Mouse (Mus musculus): Measurements from ENCODE around the gene Arhgap15.

The Arhgap15 gene

GRCm38 (mm10) chr2:44352885-44353284 lies 604.3 kb downstream of the Arhgap15 start:
- no peak for DNase-seq (ENCODE audit: low spot score in 2 of 2)

- no peak for DNase-seq (ENCODE audit: low spot score in 2 of 2)
Measured at GRCm38 (mm10) chr2:44353594-44353993, 605.0 kb downstream of the Arhgap15 start.

- DNase-seq (ENCODE audit: low spot score in 2 of 2) = no peak
Measured at GRCm38 (mm10) chr2:44354786-44355185, 606.2 kb downstream of the Arhgap15 start.

- DNase-seq (ENCODE audit: low spot score in 2 of 2) = no peak
Measured at GRCm38 (mm10) chr2:44355316-44355715, 606.7 kb downstream of the Arhgap15 start.

- DNase-seq (ENCODE audit: low spot score in 2 of 2) = no peak
Measured at GRCm38 (mm10) chr2:44356248-44356886, 607.7 kb downstream of the Arhgap15 start.

- no peak for DNase-seq (ENCODE audit: low spot score in 2 of 2)
Measured at GRCm38 (mm10) chr2:44356887-44357251, 608.2 kb downstream of the Arhgap15 start.

GRCm38 (mm10) chr2:44380225-44380624 lies 631.6 kb downstream of the Arhgap15 start:
- DNase-seq (ENCODE audit: low spot score in 2 of 2) = no peak

GRCm38 (mm10) chr2:44384541-44384940 lies 635.9 kb downstream of the Arhgap15 start:
- peak; percentile 9 to 17 for DNase-seq (ENCODE audit: low spot score in 2 of 2)

GRCm38 (mm10) chr2:44389556-44389955 lies 640.9 kb downstream of the Arhgap15 start:
- no peak for DNase-seq (ENCODE audit: low spot score in 2 of 2)

- DNase-seq (ENCODE audit: low spot score in 2 of 2) = no peak
Measured at GRCm38 (mm10) chr2:44393789-44394188, 645.2 kb downstream of the Arhgap15 start.

GRCm38 (mm10) chr2:44394956-44395501 lies 646.4 kb downstream of the Arhgap15 start:
- no peak for DNase-seq (ENCODE audit: low spot score in 2 of 2)

- no peak for DNase-seq (ENCODE audit: low spot score in 2 of 2)
Measured at GRCm38 (mm10) chr2:44395577-44395976, 647.0 kb downstream of the Arhgap15 start.

- no peak for DNase-seq (ENCODE audit: low spot score in 2 of 2)
Measured at GRCm38 (mm10) chr2:44397209-44397608, 648.6 kb downstream of the Arhgap15 start.

- no peak for DNase-seq (ENCODE audit: low spot score in 2 of 2)
Measured at GRCm38 (mm10) chr2:44397735-44398337, 649.2 kb downstream of the Arhgap15 start.

GRCm38 (mm10) chr2:44399191-44399926 lies 650.7 kb downstream of the Arhgap15 start:
- no peak for DNase-seq (ENCODE audit: low spot score in 2 of 2)

GRCm38 (mm10) chr2:44401704-44402422 lies 653.2 kb downstream of the Arhgap15 start:
- DNase-seq (ENCODE audit: low spot score in 2 of 2) = no peak

- DNase-seq (ENCODE audit: low spot score in 2 of 2) = no peak
Measured at GRCm38 (mm10) chr2:44411660-44412059, 663.0 kb downstream of the Arhgap15 start.

GRCm38 (mm10) chr2:44416331-44416730 lies 667.7 kb downstream of the Arhgap15 start:
- no peak for DNase-seq (ENCODE audit: low spot score in 2 of 2)

GRCm38 (mm10) chr2:44419547-44420225 lies 671.1 kb downstream of the Arhgap15 start:
- no peak for DNase-seq (ENCODE audit: low spot score in 2 of 2)

- no peak for DNase-seq (ENCODE audit: low spot score in 2 of 2)
Measured at GRCm38 (mm10) chr2:44430521-44430920, 681.9 kb downstream of the Arhgap15 start.

- no peak for DNase-seq (ENCODE audit: low spot score in 2 of 2)
Measured at GRCm38 (mm10) chr2:44436652-44437051, 688.0 kb downstream of the Arhgap15 start.
